Mouse (Mus musculus) heart, postnatal 25 days (tissue): ENCODE results near the gene Pomp. TPM values are rescaled to one million over a fixed set of nuclear protein-coding genes. Genes with fewer than 3 reads are reported as not detected.

ENCODE experiments used
- DNase-seq: peaks from one replicate; pipeline ENCODE4 v3.0.0; 2022; ENCODE audit warnings: low spot score
- intact Hi-C: fragments of 180-260 bp; cut with DNase I; formaldehyde crosslinking; loops from one replicate; pipeline ENCODE4 v1.15.1; 2025
- total RNA-seq, 2 experiments: library from RNA; stranded (reverse); gene quantifications; 2 replicates each; pipeline ENCODE4 v1.2.3; 2021

The Pomp gene
- 100 to 1,000 TPM; 129 to 142 TPM for total RNA-seq

DNA sequence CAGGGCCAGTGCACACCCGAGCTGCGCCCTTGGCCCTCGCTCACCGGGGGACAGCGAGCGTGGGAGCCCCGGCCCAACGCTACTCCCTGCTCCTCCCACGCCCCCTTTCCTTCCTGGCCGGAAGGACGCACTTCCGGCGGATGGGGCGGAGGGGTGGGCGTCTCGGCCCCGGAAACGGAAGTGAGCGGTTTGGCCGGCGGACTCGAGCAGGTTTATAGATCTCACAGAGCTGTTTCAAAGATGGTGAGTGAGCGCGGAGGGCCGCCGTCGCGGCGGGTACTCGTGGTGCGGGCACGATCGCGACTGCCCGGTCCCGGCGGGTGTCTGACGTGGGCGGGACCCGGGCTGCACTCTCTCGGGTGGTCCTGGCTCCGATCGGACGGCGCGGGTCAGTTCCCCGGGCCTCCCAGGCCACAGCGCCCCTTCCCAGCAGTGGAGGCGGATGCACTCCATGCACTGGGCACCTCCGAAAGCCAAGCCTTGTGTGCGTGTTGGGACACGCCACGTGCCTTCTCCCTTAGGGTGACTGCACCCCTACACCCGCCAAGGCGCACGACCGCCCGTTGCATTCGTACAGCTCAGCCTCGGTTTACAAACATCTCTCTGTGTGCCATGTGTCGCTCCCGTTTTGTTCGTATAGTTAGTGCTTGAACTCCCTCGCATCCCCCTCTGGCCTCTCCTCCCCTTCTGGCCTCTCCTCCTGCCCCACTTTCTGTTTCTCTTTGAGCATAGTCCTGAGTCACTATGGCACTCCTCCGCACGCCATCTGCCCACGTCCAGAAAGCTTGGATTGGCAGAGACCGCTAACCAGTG is at the start of gene Pomp:
Gene Pomp, plus strand, starts transcription at position 13 of the 813 bp plus-strand sequence.
- intact Hi-C loops = no loop called here

DNA sequence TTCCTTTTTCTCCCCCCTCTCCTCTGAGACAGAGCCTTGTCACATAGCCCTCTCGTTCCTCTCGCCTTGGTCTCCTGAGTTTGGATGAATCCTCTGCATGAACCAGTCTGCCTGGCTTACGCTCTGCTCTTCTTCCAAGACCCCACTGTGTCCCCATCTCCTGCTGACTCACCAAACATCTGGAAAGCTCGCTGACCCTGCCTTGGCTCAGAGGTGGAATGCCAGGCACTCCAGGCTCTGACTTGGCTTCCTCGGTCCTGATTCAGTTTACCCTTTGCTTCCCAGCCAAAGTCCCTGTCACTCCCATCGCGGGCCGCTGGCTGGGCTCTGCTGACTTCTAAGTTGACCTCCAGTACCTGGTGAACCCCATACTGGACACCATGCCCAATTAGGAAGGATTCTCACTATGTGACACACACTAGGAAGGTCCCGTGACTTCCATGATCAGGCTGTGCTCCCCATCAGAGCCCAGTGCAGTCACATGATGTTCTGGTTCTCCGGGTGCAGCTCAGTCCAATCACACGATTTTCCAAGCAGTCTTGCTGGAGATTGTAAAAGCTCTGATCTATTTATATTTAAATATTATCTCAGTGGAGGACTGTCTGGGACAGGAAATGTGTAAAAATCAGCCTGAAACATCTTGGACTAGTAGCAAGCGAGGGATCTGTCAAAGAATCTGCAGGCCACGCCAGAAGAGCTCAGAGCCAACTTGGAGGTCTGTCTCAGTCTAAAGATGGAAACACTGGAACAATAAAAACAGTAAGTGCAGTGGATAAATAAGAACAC is 47.8 kb upstream of the Pomp start:
- no peak for DNase-seq
- intact Hi-C loops = no loop called here

More for the DNA sequence above, at the start of gene Pomp:
- DNase-seq = peak; percentile 86

DNA sequence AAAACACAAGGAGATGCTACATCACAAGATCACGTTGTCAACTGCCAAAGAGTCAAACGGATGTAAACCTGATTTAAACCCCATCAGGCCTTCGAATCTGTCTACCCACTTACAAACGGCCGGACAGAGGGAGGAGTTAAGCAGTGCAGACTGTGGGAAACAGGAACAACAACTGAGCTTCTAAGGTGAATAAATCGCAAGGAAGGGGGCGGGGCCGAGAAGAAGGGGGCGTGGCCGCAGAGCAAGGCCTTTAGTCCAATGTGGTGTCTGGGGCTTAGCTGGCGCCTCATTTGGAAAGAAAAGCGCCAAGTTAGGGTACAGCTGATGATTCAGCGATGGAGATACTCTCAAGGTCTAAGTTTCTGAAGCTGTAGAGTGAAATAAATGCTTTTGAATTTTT is 45.3 kb upstream of the Pomp start:
- intact Hi-C loops = no loop called here
- no peak for DNase-seq

DNA sequence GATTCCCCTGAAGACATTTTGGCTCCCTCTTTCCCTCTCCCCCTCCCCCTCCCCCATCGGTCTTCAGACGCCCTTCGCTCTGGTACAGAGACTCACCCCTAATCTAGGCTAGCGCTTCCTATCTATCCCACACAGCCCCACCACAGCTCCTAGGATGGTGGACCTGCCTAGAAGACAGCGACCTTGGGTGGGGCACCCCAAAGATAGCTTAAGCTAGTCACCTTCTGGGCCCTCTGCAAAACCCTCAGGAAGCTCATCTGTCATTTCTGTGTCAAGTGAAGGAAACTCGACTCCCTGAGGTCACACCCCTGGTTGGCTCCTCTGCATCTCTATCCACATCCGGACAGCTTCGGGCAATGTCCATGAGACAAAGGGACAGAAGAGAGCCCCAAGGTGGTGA is 44.7 kb upstream of the Pomp start:
- intact Hi-C loops = no loop called here

DNA sequence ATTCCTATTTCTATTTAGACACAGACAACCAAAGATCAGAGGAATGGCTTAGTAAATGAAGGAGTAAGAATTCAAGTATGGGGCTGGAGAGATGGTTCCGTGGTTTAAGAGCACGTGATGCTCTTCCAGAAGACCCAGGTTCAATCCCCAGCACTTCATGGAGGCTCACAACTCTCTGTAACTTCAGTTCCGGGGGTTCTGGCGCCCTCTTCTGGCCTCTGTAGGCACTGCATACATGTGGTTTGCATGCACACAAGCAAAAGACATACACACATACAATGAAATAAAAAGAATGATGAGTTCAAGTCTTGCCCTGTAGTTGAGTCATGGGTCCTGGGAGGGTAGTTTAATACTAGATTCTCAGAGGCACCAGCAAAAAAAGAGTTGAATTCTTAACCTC is 43.8 kb upstream of the Pomp start:
- no peak for DNase-seq
- intact Hi-C loops = no loop called here

More for the DNA sequence above, 44.7 kb upstream of the Pomp start:
- no peak for DNase-seq

DNA sequence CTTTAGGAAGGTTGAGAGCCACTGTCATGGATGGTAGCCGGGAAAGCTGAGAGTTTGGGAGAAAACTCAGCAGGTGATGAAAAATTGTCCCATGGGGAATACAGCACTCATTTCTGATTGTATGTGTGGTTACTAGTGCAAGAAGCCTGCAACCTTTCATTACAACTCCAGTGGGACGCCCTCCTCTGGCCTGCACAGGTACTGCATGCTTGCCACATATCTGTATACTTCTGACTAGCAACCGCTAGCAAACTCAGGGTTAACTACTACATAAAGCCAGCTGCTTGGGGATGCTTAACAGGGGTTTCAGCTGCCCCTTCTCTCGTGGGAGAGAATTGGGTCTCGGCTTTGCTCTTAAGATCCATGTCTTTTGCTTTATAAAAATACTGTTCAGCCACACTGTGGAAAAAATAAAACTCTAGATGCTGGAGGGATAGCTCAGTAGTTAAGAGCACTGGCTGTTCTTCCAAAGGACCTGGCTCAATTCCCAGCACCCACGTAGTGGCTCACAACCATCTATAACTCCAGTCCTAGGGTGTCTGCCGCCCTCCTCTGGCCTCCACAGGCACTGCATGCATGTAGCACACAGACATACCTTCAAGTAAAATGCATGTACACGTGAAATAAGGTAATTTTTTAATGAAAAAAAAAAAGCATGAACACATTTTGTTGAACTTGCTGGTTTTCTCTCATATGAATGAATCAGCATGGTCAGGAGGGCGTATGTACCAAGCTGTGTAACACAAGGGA is 42.3 kb upstream of the Pomp start:
- DNase-seq = no peak
- intact Hi-C loops = no loop called here

DNA sequence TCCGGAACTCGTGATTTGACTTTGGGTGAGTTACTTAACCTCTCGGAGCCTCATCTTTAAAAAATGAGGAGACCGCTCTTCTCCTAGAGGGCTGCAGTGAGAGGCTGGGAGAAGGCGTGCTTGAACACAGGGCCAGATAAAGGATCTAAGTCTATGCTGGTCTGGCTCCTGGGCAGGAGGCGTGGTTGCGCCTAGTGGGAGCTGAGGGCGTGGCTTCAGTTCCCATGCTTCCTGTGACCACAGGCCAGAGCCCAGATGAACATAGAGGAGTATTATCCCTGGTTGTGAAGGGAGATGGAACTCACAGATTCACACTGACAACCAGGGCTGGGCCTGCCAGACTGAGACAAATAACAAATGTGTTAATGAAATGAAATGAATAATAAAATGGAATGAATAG is 41.4 kb upstream of the Pomp start:
- intact Hi-C loops = no loop called here
- no peak for DNase-seq

DNA sequence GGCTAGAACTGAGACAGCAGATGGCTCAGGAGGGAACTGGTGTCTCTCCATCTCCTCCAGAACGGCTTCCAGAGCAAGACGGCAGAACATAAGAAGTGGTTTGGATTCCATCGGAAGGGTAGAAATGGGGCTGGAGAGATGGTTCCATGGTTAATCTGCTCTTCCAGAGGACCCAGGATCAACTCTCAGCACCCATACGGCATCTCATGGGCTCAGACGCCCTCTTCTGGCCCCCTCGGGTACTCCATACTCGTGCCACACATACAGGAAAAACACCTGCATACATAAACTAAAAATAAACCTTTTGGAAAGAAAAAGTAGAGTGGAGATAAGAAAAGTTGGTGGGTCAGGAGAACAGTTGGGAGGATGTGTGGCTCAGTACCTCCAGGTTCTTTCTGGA is 40.4 kb upstream of the Pomp start:
- DNase-seq = no peak
- intact Hi-C loops = no loop called here

DNA sequence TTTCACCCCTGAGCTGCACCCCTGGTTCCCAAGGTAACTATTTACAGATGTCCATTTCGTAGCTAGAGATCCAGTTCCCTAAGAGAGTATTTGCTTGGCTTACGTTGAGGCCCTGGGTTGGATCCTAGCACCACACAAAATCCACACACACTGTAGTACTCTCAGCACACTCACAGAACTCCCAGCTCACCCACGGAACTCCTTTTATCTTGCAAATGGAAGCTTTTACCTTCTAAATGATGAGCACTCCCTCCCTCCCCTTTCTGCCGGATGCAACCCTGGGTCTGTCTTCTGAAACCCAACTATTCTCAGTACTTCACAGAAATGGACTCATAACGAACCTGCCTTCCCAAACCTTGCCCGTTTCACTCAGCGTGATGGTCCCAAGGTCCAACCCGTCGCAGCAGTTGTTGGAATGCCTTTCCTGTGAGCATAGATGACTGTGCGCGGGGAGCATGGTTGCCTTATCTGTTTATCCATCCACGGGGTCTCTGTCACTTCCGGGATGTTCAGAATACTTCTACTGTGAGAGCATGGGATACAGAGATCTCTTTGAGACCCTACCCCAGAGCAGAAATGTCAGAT is 36.1 kb upstream of the Pomp start:
- intact Hi-C loops = no loop called here

DNA sequence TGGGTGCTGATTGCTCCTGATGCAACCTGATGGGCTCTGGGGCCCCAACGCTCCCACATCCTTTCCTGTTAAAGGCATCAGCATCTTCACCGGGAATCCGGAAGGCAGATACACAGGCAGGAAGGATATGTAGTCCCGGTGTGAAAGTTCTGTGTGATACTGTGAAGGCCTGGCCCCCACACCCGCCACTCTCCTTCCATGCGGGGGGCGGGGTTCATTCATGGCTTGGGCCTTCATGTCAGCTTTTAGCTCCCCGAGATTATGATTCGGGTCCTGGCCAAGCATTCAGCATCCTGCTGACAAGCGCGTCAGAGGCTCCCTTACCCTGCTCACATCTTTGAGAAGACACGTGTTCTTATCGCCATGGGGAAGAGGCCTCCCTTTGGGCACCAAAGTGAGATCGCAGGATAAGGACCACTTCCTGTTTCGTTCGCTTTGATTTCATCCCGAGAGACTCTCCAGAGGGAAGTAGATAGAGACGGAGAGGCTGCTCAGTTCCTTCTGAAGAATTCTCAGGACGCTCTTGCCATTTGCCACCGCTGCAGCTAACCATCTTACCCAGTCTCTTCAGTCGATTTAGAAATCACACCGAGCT is 34.8 kb upstream of the Pomp start:
- DNase-seq = no peak
- intact Hi-C loops = loop anchor here (5.0 kb wide), 1 partner anchor 68 kb away; no protein-coding TSS in a partner anchor

More for the DNA sequence above, 36.1 kb upstream of the Pomp start:
- DNase-seq = no peak

DNA sequence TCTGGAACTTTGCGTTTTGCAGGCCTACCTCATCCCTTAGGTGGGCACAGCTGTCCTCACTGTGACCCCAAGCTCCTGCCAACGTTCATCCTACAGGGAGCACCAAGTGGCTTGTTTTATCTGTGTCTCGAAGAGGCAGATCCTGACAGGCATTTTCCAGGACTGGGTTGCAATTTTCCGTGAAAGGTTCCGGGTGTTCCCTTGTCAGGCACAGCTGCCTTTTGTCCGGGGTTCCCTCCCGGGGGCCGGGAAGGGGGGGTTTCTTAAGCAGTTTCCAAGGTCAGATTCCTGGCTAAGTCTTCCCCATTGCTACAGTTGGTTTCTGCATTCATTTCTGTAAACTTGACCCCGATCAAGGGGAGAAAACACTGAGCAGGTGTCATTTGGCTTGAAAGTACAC is 34.2 kb upstream of the Pomp start:
- intact Hi-C loops = loop anchor here (5.0 kb wide), 1 partner anchor 69 kb away; no protein-coding TSS in a partner anchor
- DNase-seq = no peak

DNA sequence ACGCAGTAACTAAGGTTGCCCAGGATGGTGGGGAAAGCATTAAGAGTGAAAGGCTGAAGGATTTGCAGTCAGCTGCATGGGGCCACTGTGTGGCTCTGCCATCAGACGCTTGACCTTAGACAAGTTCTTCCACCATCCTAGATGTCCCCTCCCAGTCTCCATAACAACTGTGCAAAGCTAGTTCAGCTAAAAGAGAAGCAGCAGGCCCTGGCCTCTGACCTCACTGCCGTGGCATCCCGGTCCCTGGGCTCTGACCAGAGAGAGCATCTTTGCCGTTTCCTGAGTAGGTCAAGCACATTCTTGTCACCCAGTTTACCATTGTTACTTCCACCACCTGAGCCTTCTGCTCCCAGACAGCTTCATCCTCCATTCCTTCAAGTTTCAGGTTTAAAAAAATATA is 33.7 kb upstream of the Pomp start:
- intact Hi-C loops = loop anchor here (5.0 kb wide), 1 partner anchor 69 kb away; no protein-coding TSS in a partner anchor
- DNase-seq = no peak

DNA sequence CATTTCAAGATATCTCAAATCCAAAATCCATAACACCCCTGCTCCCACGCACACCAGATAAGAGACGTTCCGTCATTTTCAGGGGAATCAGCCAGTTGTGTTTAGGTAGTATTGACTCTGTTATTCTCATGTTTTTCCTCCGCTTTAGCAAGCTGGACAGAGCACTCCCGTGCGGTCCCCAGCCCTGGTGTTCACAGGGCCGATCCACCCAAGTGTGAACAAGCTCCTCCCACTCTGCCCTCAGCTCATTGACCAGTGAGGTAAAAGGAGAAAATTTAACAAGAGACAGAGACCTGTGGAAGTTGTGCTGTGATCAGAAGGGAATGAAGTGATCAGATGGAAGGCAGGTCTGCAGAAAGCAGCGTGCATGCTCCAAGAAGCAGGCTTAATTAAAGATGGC is 31.4 kb upstream of the Pomp start:
- no peak for DNase-seq
- intact Hi-C loops = loop anchor here (5.0 kb wide), 1 partner anchor 72 kb away; no protein-coding TSS in a partner anchor

DNA sequence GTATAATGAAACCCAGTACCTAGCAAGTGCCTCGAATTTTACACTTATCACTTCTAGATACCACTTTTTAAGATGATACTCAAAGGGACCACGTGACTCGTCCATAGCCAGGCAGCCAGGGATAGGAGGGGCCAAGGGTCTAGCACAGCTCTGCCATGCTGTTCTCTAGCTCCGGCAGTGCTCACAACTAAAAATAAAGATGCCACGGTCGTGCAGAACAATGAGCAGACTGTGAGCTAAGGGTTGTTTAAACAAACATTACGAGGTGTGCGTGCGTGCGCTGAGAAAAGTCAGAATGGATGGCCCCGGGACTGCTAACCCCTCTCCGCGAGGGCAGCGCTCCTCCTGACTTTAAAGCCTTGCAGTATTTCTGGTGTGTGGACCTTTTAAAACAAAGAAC is 27.4 kb upstream of the Pomp start:
- intact Hi-C loops = no loop called here
- DNase-seq = no peak

DNA sequence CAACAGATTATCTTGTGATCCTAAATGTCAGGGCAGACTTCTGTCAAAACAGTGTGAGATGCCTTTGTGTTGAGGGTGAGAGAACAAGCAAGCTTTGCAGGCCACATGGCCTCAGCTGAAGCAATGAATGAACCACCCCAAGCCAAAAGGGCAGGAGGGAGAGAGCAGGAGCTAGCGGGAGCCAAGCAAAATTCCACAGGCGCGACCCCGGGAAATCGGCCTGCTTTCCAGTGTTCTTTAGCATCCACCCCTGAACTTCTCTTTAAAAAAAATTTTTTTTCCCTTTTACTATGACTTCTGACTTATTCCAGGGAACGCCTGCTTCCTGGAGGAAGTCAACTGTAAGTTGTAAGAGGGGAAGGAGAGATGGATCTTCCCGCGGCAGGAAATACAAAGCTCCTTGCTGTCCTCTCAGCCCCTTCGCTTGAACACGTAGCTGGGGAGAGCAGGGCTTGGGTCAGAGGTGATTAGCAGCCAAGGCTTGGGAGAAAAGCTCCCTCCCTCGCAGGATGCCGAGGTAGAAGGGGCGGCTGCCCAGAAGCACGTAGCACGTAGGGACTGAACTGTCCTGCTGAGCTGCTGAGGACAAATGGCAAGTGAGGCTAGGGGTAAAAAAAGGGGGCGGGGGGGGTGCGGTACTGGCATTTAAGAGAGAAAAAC is 25.3 kb upstream of the Pomp start:
- intact Hi-C loops = no loop called here
- DNase-seq = no peak

DNA sequence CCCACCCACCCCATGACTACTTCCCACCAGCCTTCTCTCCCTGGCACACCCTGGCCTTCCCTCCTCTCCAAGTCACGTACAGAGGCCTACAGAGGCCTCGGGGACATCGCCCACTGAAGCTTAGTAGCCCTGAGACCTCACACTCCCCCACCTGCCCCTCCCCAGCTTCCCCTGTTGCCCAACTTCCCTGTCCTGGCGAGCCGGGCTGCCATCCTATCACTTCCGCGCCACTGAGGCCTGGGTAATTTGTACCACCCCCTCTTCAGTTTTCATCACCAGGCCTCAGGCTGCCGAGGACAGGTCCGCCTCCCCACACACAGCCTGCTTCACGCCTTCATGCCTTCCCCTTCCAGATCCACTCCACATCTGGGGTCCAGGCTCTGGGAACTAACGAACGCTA is 20.8 kb upstream of the Pomp start:
- intact Hi-C loops = no loop called here
- no peak for DNase-seq

DNA sequence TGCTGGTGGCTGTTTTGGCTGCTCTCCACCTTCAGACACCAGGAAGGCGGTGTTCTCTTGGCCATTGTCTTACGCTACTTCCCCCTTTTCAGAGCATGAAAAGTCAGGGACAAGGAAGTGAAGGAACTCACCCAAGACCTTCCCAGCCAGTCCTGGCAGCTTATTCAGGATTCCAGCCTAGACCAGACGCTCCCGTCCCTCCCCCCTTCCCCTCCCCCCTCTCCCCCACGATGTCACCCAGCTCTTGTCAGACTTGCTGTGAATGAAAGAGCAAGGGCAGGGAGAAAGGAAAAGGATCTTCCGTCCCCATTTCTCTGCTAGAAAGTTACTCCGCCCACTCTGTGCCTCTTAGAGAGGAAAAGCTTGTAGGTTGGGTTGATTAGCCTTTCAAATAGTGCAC is 16.9 kb upstream of the Pomp start:
- DNase-seq = no peak
- intact Hi-C loops = no loop called here

DNA sequence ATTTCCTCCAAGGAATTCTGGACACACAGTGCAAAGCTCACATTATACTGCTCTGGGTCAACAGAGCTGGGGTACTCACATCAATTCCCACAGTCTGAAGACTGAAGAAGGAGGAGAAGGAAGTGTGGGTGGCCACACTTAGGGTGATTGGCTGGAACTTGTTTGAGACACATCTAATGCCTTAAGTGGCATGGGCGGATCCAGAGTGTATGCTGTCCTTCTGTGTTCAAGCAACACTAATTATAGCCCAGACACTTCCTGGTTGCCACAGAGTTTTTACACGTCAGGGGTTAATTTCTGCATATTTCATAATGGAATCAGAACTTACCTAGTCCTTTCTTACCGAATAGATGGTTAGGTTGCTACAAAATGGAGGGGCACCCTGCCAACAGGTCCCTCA is 14.9 kb upstream of the Pomp start:
- intact Hi-C loops = loop anchor here (5.0 kb wide), 1 partner anchor 428 kb away; no protein-coding TSS in a partner anchor
- DNase-seq = no peak

DNA sequence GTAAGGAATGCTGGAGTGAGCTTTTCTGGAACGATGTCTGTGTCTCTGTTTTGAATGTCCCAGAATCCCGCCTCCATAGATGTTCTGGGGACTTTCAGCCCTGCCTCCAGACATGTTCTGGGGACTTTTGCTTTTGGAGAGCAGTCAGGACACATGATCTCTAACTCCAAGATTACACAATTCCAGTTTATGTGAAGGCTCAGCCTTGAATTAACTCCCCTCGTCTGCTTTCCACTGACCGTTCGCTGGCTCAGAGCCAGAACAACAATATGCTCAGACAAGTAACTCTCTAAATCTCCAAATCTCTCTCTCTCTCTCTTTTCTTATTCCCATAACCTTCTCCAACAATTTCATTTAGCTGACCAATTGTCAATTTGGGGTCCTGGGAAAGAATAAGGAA is 12.9 kb upstream of the Pomp start:
- intact Hi-C loops = loop anchor here (1.0 to 5.0 kb wide), 2 partner anchors 264 to 430 kb away; no protein-coding TSS in a partner anchor
- no peak for DNase-seq
